12 mouse cellular contexts compared by ENCODE assay signal in the genomic region with DNA sequence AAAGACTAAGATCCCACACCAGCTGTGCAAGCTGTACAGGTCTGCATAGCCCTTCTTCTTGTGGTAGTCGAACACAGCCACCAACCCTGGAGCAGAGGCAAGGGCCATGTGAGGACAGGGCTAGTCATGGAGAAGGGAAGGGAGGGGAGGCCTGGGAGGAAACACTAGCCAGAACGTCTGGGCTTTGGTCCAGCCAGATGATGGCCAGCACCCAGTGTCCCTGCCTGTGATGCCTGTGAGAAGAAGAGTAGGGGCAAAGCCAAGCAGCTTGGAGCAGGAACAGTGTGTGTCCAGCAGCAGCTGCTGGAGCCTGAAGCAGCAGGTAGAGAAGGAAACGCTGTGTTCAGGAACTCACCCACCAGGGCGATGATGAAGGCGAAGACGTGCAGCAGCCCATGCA. TPM values are rescaled to one million over a fixed set of nuclear protein-coding genes. Genes with fewer than 3 reads are reported as not detected.
A peak's percentile ranks its signal among the peaks of the same experiment; 100 is the strongest.
DNase-seq lines count a peak whose midpoint lies in the region; ATAC-seq lines count a peak whose summit lies in the region.
"Had no signal": no experiment of that assay in that cellular context is flagged by ENCODE, and none has a peak within 500 bp of the region (broad histone marks: within the 10 kb centered on the region; RNA-seq: fewer than 3 reads in every experiment).

No protein-coding gene starts in this region.

- H3K27ac ChIP-seq in hindbrain, embryonic 11.5 days (ENCODE audit: low read depth, low read length): no peak overlapping the region
- H3K27ac ChIP-seq in intestine, embryonic 16.5 days (ENCODE audit: low read length): no peak overlapping the region
- H3K27ac ChIP-seq: midbrain, embryonic 12.5 days had no signal

- no peaks in the 10 kb centered on the region for H3K36me3 ChIP-seq in hindbrain, embryonic 11.5 days (ENCODE audit: control insufficient read depth, insufficient read depth, low read length)
- no peaks in the 10 kb centered on the region for H3K36me3 ChIP-seq in intestine, embryonic 16.5 days (ENCODE audit: control insufficient read depth, insufficient read depth, low read length)
- H3K36me3 ChIP-seq: midbrain, embryonic 12.5 days had no signal

- DNase-seq in left cerebral cortex, adult 18-20 months (ENCODE audit: low spot score in 2 of 2): peak; percentile 45 to 53
- no peak for DNase-seq in left cerebral cortex, adult 8-10 months (ENCODE audit: low spot score in 2 of 2)
- DNase-seq in brain, adult 2 months (ENCODE audit: low read depth, low spot score): peak; percentile 81
- DNase-seq in gastrocnemius, postnatal 25 days: peak; percentile 95
- DNase-seq in lung, postnatal 36 days: peak; percentile 78
- no peak for DNase-seq in hindbrain, embryonic 11.5 days (ENCODE audit: low spot score)

- WGBS in hindbrain, embryonic 11.5 days: 83% methylated on average over 6 of the region's 6 CpGs
- WGBS in intestine, embryonic 16.5 days: 85% methylated on average over 6 of the region's 6 CpGs

- no peak overlapping the region for H3K9ac ChIP-seq in hindbrain, embryonic 11.5 days (ENCODE audit: low read depth, low read length)
- H3K9ac ChIP-seq in intestine, embryonic 16.5 days (ENCODE audit: low read depth, low read length): no peak overlapping the region
- H3K9ac ChIP-seq: midbrain, embryonic 12.5 days had no signal

- no peaks in the 10 kb centered on the region for H3K27me3 ChIP-seq in hindbrain, embryonic 11.5 days (ENCODE audit: control insufficient read depth, insufficient read depth, low read length)
- H3K27me3 ChIP-seq in intestine, embryonic 16.5 days (replicated peaks; ENCODE audit: control insufficient read depth, insufficient read depth, low read length): no peaks in the 10 kb centered on the region

- no peaks in the 10 kb centered on the region for H3K9me3 ChIP-seq in hindbrain, embryonic 11.5 days (ENCODE audit: control insufficient read depth, low read length)
- no peaks in the 10 kb centered on the region for H3K9me3 ChIP-seq in intestine, embryonic 16.5 days (ENCODE audit: control insufficient read depth, low read length)
- H3K9me3 ChIP-seq: midbrain, embryonic 12.5 days had no signal

- H3K4me2 ChIP-seq in hindbrain, embryonic 11.5 days (replicated peaks; ENCODE audit: low read depth, low read length): no peak overlapping the region
- H3K4me2 ChIP-seq in intestine, embryonic 16.5 days (ENCODE audit: low read depth, low read length): no peak overlapping the region
- H3K4me2 ChIP-seq: midbrain, embryonic 12.5 days had no signal

- H3K4me3 ChIP-seq in hindbrain, embryonic 11.5 days (ENCODE audit: low read depth, low read length): no peak overlapping the region
- H3K4me3 ChIP-seq in intestine, embryonic 16.5 days (ENCODE audit: low read length): no peak overlapping the region
- H3K4me3 ChIP-seq: erythroblast, embryonic 14.5 days; midbrain, embryonic 12.5 days had no signal

- no peak for ATAC-seq in inflammation-experienced regulatory T-cells, adult 6 months
- ATAC-seq in hindbrain, embryonic 11.5 days (ENCODE audit: low FRiP score): no peak
- ATAC-seq in intestine, embryonic 16.5 days: no peak

- peaks cover 4% of the 10 kb centered on the region; the same call in 1 of the 2 replicates for H3K4me1 ChIP-seq in hindbrain, embryonic 11.5 days (replicated peaks; ENCODE audit: control insufficient read depth, insufficient read depth, low read length)
- H3K4me1 ChIP-seq in intestine, embryonic 16.5 days (ENCODE audit: control insufficient read depth, insufficient read depth, low read length): no peaks in the 10 kb centered on the region

RNA-seq across cellular contexts. Expression of gene Cyb561, which starts 16.9 kb away (rescaled TPM):
- total RNA-seq in left cerebral cortex, adult 18-20 months (2021): 100 to 1,000 TPM; 102 TPM
- total RNA-seq in left cerebral cortex, adult 8-10 months (2022): 10 to 100 TPM; 86.6 to 90.7 (median 89.1) TPM
- 1 to 10 TPM; 4.2 to 6.6 TPM for total RNA-seq in gastrocnemius, postnatal 25 days (2021)
- polyA plus RNA-seq in inflammation-experienced regulatory T-cells, adult 6 months (2017; shearing (Covaris generic)): 1 to 10 TPM in 2 of 3 experiments, under 1 TPM in 1; 0.34 to 1.8 (median 1.3) TPM
- 17.6 and 20.9 TPM in 2 replicates for polyA plus RNA-seq in hindbrain, embryonic 11.5 days (2014; fragmentation: Nextera tagmentation; extraction: Ambion mirVana)
- polyA plus RNA-seq in intestine, embryonic 16.5 days (2015; fragmentation: Nextera tagmentation; extraction: Ambion mirVana): 43.9 and 46.5 TPM in 2 replicates

RNA-seq across cellular contexts. Expression of gene Ace, which starts 31.5 kb away (rescaled TPM):
- 10 to 100 TPM; 14.3 to 18.6 TPM for total RNA-seq in left cerebral cortex, adult 18-20 months (2021)
- 10 to 100 TPM; 18.6 to 24.5 (median 20.5) TPM for total RNA-seq in left cerebral cortex, adult 8-10 months (2022)
- 10 to 100 TPM; 31.1 to 33.9 TPM for total RNA-seq in gastrocnemius, postnatal 25 days (2021)
- polyA plus RNA-seq in inflammation-experienced regulatory T-cells, adult 6 months (2017; shearing (Covaris generic)): not detected
- polyA plus RNA-seq in hindbrain, embryonic 11.5 days (2014; fragmentation: Nextera tagmentation; extraction: Ambion mirVana): 0.46 and 0.53 TPM in 2 replicates
- polyA plus RNA-seq in intestine, embryonic 16.5 days (2015; fragmentation: Nextera tagmentation; extraction: Ambion mirVana): 18.6 and 41.2 TPM in 2 replicates
- polyA plus RNA-seq: erythroblast, embryonic 14.5 days had no signal

RNA-seq across cellular contexts. Expression of gene Ace3, which starts 58.3 kb away (rescaled TPM):
- total RNA-seq in left cerebral cortex, adult 18-20 months (2021): not detected
- not detected for total RNA-seq in left cerebral cortex, adult 8-10 months (2022)
- total RNA-seq in gastrocnemius, postnatal 25 days (2021): not detected
- not detected for polyA plus RNA-seq in inflammation-experienced regulatory T-cells, adult 6 months (2017; shearing (Covaris generic))
- polyA plus RNA-seq in hindbrain, embryonic 11.5 days (2014; fragmentation: Nextera tagmentation; extraction: Ambion mirVana): not detected in 2 replicates
- 0.07 TPM in 1 of 2 replicates, not detected in the other for polyA plus RNA-seq in intestine, embryonic 16.5 days (2015; fragmentation: Nextera tagmentation; extraction: Ambion mirVana)
- total RNA-seq: layer of hippocampus, adult 8-10 months had no signal
- polyA plus RNA-seq: erythroblast, embryonic 14.5 days; midbrain, embryonic 12.5 days; stomach, embryonic 16.5 days had no signal

Comparison
In these comparisons a context has a peak if more than half of its experiments do, and no peak if none do; other contexts are left out.
1. DNase-seq: peak in left cerebral cortex, adult 18-20 months (2 of 2), brain, adult 2 months (single experiment), gastrocnemius, postnatal 25 days (single experiment) and lung, postnatal 36 days (single experiment); none in left cerebral cortex, adult 8-10 months (0 of 2) and hindbrain, embryonic 11.5 days (single experiment).
2. RNA of gene Cyb561, which starts 16.9 kb away (total RNA-seq): 102 TPM in left cerebral cortex, adult 18-20 months and 86.6 to 90.7 TPM in left cerebral cortex, adult 8-10 months; 4.2 to 6.6 TPM in gastrocnemius, postnatal 25 days; every median in the first group is over 10 times any median in the second.